Mouse (Mus musculus) forebrain, postnatal 0 days (tissue): ENCODE measurements around the gene Zfp28. TPM values are rescaled to one million over a fixed set of nuclear protein-coding genes. Genes with fewer than 3 reads are reported as not detected.
A peak's percentile ranks its signal among the peaks of the same experiment; 100 is the strongest.

ENCODE experiments used
- ATAC-seq: fragments of 200-750 bp; cut with Nextera tagmentation; 2 replicates; pipeline ENCODE4 v1.8.0; 2017; ENCODE audit warnings: mild to moderate bottlenecking, moderate library complexity
- DNase-seq: peaks from one replicate; pipeline ENCODE4 v3.0.0-alpha.2; 2015
- H3K27ac ChIP-seq: fragments of 300-500 bp; sonication (generic); 2 replicates; pipeline ENCODE4 v1.5.1; 2014; ENCODE audit warnings: low read depth, mild to moderate bottlenecking, antibody characterized with exemption, low read length, moderate library complexity, mixed read lengths
- H3K27me3 ChIP-seq: fragments of 300-500 bp; sonication (generic); 2 replicates; pipeline ENCODE4 v1.6.1; 2014; ENCODE audit warnings: mild to moderate bottlenecking, low read length, mixed read lengths; ENCODE audit not compliant: insufficient read depth
- H3K36me3 ChIP-seq: fragments of 300-500 bp; sonication (generic); 2 replicates; pipeline ENCODE4 v1.6.1; 2014; ENCODE audit warnings: mild to moderate bottlenecking, moderate library complexity; ENCODE audit not compliant: insufficient read depth
- H3K4me1 ChIP-seq: fragments of 300-500 bp; sonication (generic); 2 replicates; pipeline ENCODE4 v1.6.1; 2014; ENCODE audit warnings: antibody characterized with exemption; ENCODE audit not compliant: insufficient read depth
- H3K4me2 ChIP-seq: fragments of 300-500 bp; sonication (generic); 2 replicates; pipeline ENCODE4 v1.6.1; 2014; ENCODE audit warnings: low read depth, mild to moderate bottlenecking, moderate library complexity
- H3K4me3 ChIP-seq: fragments of 300-500 bp; sonication (generic); 2 replicates; pipeline ENCODE4 v1.5.1; 2014; ENCODE audit warnings: low read depth, low read length, mixed read lengths
- H3K9ac ChIP-seq: fragments of 300-500 bp; sonication (generic); 2 replicates; pipeline ENCODE4 v1.6.1; 2014; ENCODE audit warnings: mild to moderate bottlenecking
- H3K9me3 ChIP-seq: fragments of 300-500 bp; sonication (generic); 2 replicates; pipeline ENCODE4 v1.6.1; 2016; ENCODE audit warnings: low read length
- CTCF ChIP-seq: sonication (generic); IDR thresholded peaks from 2 replicates; pipeline ENCODE4 v1.5.1; 2016; ENCODE audit warnings: antibody characterized with exemption, control low read depth, low read depth
- WGBS: fragments of 180-500 bp; shearing (Covaris S2); extraction: QIAGEN DNeasy Blood & Tissue Kit; methylation state at CpG from one replicate; pipeline ENCODE4 v1.1.7; 2014; 5-methylcytosine and 5-hydroxymethylcytosine counted together
- polyA plus RNA-seq: library from polyadenylated mRNA; unstranded; fragments of >200 nt; fragmentation: Nextera tagmentation; extraction: Ambion mirVana; gene quantifications from 2 replicates; pipeline ENCODE4 v1.2.1, GENCODE M21; 2015
- total RNA-seq: library from RNA; depleted of rRNA; stranded (reverse); fragments of >200 nt; gene quantifications from 2 replicates; pipeline ENCODE4 v1.2.3, GENCODE M21; 2014; rRNA removed

Zfp28 gene
- total and polyA plus RNA-seq, 2 experiments from 2014 or later = 19.8 to 27.4 TPM

DNA sequence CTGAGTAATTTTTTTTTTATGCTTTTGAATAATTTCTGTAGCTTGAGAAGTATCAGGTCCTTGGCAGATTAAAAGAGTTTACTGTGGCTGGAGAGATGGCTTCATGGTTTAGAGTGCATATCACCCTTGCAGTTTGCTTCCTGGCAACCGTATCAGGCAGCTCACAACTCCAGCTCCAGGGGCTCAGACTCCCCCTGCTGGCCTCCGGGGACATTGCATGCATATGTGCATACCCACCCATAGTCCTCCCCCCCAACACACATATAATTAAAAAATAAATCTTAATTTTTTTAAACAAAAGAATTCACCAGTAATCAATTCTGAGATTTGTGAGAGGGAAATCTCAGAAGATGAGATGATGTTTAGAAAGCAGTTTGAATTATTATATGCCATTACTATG, 47.2 kb downstream of the Zfp28 start:
- 37% methylated on average over 2 of the region's 2 CpGs for WGBS
- H3K4me3 ChIP-seq = no peak overlapping the region
- DNase-seq = peak; percentile 21

DNA sequence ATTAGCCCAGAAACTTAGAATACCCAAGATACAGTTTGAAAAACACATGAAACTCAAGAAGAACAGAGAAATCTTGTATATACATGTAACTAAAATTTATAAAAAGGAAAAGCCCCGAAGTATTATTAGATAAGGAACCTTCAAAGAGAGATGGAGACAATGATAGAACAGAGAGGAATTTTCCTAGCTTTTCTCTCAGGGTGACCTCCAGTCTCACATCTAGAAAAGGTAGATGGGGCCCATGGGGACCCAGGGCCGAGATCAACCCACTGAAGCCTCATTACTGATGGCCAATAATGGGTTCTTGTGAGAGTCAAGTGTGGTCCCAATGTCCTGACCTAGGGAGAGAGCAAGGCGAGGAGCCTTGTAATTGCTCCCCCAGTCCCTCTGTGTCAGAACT, 55.3 kb downstream of the Zfp28 start, which contains the start of gene Olfr1344:
Gene Olfr1344, plus strand, starts transcription at position 301 of the 400 bp plus-strand sequence.
- Histone ChIP-seq H3K9ac (no peak within 1 kb of the TSS), H3K9me3 (no peaks in the 10 kb centered on the region), H3K4me1 (peaks cover 8% of the 10 kb centered on the region; the same call in 1 of the 2 replicates), H3K27me3 (no peaks in the 10 kb centered on the region), H3K4me2 (no peak within 1 kb of the TSS), H3K4me3 (no peak within 1 kb of the TSS), H3K27ac (no peak within 1 kb of the TSS), H3K36me3 (no peaks in the 10 kb centered on the region)
- WGBS = 74% methylated on average over 3 of the region's 3 CpGs
- DNase-seq (no peak), ATAC-seq (no peak)
- no peak for TF ChIP-seq CTCF

More for the DNA sequence above, 47.2 kb downstream of the Zfp28 start:
- Histone ChIP-seq H3K4me2 (no peak overlapping the region), H3K9me3 (no peaks in the 10 kb centered on the region), H3K27me3 (no peaks in the 10 kb centered on the region), H3K9ac (no peak overlapping the region), H3K36me3 (0 out of 2 replicates have a peak, but pooled peaks cover 3% of the 10 kb centered on the region), H3K27ac (no peak overlapping the region), H3K4me1 (peaks cover 6% of the 10 kb centered on the region; the same call in 1 of the 2 replicates)
- no peak for ATAC-seq
- peak; percentile 47; the same call in 1 of the 2 replicates for TF ChIP-seq CTCF

DNA sequence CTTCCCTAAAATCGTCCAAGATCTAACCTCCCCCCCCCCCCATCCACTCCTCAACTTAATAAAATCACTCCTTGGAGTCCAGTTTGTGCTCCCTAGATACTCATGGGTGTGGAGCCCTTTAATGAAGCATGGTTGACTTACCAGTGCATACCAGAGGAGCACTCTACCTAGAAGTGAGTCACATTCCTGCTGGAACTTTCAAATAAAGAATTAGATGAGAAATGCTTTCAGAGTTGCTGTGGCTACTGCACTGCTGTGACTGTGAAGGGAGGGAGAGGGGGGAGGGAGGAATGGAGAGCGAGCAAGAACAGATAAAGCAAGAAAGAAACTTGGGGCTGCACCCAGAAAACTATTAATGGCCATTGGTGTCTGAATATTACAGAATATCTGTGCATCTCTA, 58.1 kb downstream of the Zfp28 start:
- WGBS = 59% methylated on average over 2 of the region's 2 CpGs

More for the DNA sequence above, 58.1 kb downstream of the Zfp28 start:
- Histone ChIP-seq H3K9me3 (no peaks in the 10 kb centered on the region), H3K4me2 (no peak overlapping the region), H3K4me1 (no peaks in the 10 kb centered on the region), H3K36me3 (no peaks in the 10 kb centered on the region), H3K27ac (no peak overlapping the region), H3K9ac (no peak overlapping the region), H3K27me3 (no peaks in the 10 kb centered on the region), H3K4me3 (no peak overlapping the region)
- TF ChIP-seq CTCF = no peak
- DNase-seq = no peak
- ATAC-seq = no peak

Other genes starting within 250 kb of the Zfp28 start
- 51.1 and 73.6 TPM in 2 replicates for gene Zfp787, start 227.3 kb upstream of the Zfp28 start, total RNA-seq
- 41.0 and 66.1 TPM in 2 replicates for gene Zfp787, start 227.3 kb upstream of the Zfp28 start, polyA plus RNA-seq
- gene Zfp444, start 211.1 kb upstream of the Zfp28 start, total RNA-seq = 76.9 and 81.7 TPM in 2 replicates
- gene Zfp444, start 211.1 kb upstream of the Zfp28 start, polyA plus RNA-seq = 86.2 and 100 TPM in 2 replicates
- gene Galp, start 186.2 kb upstream of the Zfp28 start, total RNA-seq = not detected in 2 replicates
- gene Galp, start 186.2 kb upstream of the Zfp28 start, polyA plus RNA-seq = not detected in 2 replicates
- not detected in 2 replicates for gene Zscan5b, start 161.0 kb upstream of the Zfp28 start, total RNA-seq
- gene Zscan5b, start 161.0 kb upstream of the Zfp28 start, polyA plus RNA-seq = not detected in 2 replicates
- gene Epp13, start 130.6 kb upstream of the Zfp28 start, total RNA-seq = not detected in 2 replicates
- gene Epp13, start 130.6 kb upstream of the Zfp28 start, polyA plus RNA-seq = 0.40 and 0.44 TPM in 2 replicates
- 6.9 and 10.0 TPM in 2 replicates for gene Zfp667, start 96.7 kb upstream of the Zfp28 start, total RNA-seq
- gene Zfp667, start 96.7 kb upstream of the Zfp28 start, polyA plus RNA-seq = 9.9 and 13.1 TPM in 2 replicates
- gene Zfp583, start 52.0 kb upstream of the Zfp28 start, total RNA-seq = 12.3 and 13.1 TPM in 2 replicates
- 11.7 and 13.2 TPM in 2 replicates for gene Zfp583, start 52.0 kb upstream of the Zfp28 start, polyA plus RNA-seq
- gene Gm3854, start 39.5 kb upstream of the Zfp28 start, total RNA-seq = 5.8 and 7.8 TPM in 2 replicates
- 1.5 and 4.6 TPM in 2 replicates for gene Gm3854, start 39.5 kb upstream of the Zfp28 start, polyA plus RNA-seq
- gene Zfp78, start 20.0 kb upstream of the Zfp28 start, total RNA-seq = 4.0 and 4.5 TPM in 2 replicates
- gene Zfp78, start 20.0 kb upstream of the Zfp28 start, polyA plus RNA-seq = 1.5 and 3.3 TPM in 2 replicates
- 15.4 and 17.5 TPM in 2 replicates for gene Smim17, start 15.4 kb downstream of the Zfp28 start, total RNA-seq
- gene Smim17, start 15.4 kb downstream of the Zfp28 start, polyA plus RNA-seq = 3.7 and 3.9 TPM in 2 replicates
- 0.24 and 0.54 TPM in 2 replicates for gene Gm20715, start 27.0 kb downstream of the Zfp28 start, total RNA-seq
- not detected in 2 replicates for gene Gm20715, start 27.0 kb downstream of the Zfp28 start, polyA plus RNA-seq
- gene Olfr1344, start 55.4 kb downstream of the Zfp28 start, total RNA-seq = 0.23 TPM in 1 of 2 replicates, not detected in the other
- gene Olfr1344, start 55.4 kb downstream of the Zfp28 start, polyA plus RNA-seq = 0.07 and 0.09 TPM in 2 replicates
- gene Olfr1336, start 72.9 kb downstream of the Zfp28 start, total RNA-seq = not detected in 2 replicates
- gene Olfr1336, start 72.9 kb downstream of the Zfp28 start, polyA plus RNA-seq = not detected in 2 replicates
- not detected in 2 replicates for gene Olfr1346, start 83.8 kb downstream of the Zfp28 start, total RNA-seq
- not detected in 2 replicates for gene Olfr1346, start 83.8 kb downstream of the Zfp28 start, polyA plus RNA-seq
- not detected in 2 replicates for gene Olfr5, start 103.6 kb downstream of the Zfp28 start, total RNA-seq
- gene Olfr5, start 103.6 kb downstream of the Zfp28 start, polyA plus RNA-seq = not detected in 2 replicates
- not detected in 2 replicates for gene Olfr1347, start 116.5 kb downstream of the Zfp28 start, total RNA-seq
- not detected in 2 replicates for gene Olfr1347, start 116.5 kb downstream of the Zfp28 start, polyA plus RNA-seq
- not detected in 2 replicates for gene Olfr1348, start 125.5 kb downstream of the Zfp28 start, total RNA-seq
- not detected in 2 replicates for gene Olfr1348, start 125.5 kb downstream of the Zfp28 start, polyA plus RNA-seq
- not detected in 2 replicates for gene Olfr1349, start 139.7 kb downstream of the Zfp28 start, total RNA-seq
- gene Olfr1349, start 139.7 kb downstream of the Zfp28 start, polyA plus RNA-seq = not detected in 2 replicates
- not detected in 2 replicates for gene Olfr1350, start 181.5 kb downstream of the Zfp28 start, total RNA-seq
- not detected in 2 replicates for gene Olfr1350, start 181.5 kb downstream of the Zfp28 start, polyA plus RNA-seq